Mouse (Mus musculus): Measurements from ENCODE around the gene Opcml.

Opcml gene

DNA sequence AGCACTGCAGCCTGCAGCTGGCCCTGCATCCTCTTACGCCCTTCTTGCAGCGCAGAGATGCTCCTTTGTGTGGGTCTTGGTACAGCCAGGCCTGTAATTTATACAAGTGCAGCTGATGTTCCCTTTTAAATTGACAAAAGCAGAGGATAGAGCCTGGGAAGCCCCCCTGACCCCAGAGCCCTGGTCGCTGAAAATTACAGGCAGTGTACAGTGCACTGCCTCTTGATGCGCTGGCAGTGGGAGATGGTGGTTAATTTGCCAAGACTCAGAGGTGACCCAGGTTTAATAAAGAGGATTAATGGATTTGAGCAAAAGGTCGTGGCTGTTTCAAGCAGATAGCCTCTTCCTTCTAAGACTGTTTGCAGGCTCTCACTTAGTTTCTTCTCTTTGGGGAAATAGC is 39.9 kb downstream of the Opcml start:
- DNase-seq (ENCODE audit: low spot score in 2 of 2), result no peak

DNA sequence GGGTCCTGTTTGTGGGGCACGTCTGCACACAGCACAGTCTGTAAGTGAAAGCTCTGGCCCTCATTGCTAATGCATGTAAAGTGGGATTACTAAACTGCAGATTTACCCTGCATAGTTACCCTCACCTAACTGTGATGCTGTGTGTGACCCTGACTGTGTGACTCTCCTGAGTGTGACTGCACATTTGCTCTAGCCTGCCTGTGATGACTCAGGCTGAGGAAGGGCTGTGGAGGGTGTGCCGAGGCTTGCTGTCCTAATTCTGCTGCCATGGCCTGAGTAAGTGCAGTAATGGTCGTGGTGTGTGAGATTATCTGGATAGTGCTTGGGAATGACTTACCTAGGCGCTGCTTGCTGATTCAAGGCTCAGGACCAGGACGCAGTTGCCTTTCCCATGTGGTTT is 52.2 kb downstream of the Opcml start:
- no peak for DNase-seq (ENCODE audit: low spot score in 2 of 2)

DNA sequence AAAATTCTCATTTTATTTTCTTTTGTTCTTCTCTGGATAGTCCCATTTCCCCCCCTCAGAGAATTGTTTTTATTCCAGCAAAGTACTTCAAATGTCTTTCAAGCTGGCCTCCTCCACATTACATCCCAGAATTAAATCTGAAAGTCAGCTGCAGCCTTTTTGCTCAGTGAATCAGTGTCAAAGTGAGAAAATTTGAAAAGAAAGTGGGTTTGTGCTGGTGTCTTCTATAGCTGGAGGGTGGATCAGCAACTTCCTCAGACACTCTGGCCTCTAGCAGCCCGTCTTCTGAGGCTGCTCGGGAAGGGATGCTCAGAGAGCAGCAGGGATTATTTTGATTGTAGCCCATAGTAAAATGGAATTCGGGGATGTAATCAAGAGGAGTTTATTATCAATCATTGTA is 81.0 kb downstream of the Opcml start:
- DNase-seq (ENCODE audit: low spot score in 2 of 2), result no peak

DNA sequence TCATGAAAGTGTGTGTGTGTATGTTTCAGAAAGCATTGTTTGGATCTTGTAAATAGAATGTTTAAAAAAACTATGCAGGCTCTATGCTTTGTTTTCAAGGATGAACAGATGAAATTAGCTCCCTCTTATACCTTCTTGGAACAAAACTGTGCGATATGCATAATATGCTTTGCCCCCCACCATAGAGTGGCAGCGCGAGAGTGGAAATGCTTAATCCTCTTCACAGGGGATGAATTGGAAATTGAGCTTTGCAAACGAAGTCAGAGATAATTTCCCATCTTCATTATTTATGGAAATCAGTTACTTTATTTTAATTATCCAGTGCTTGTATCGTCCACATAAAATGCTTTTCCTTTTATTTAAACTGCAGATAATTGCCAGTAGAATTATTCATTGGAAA is 99.1 kb downstream of the Opcml start:
- DNase-seq (ENCODE audit: low spot score in 2 of 2), result no peak

DNA sequence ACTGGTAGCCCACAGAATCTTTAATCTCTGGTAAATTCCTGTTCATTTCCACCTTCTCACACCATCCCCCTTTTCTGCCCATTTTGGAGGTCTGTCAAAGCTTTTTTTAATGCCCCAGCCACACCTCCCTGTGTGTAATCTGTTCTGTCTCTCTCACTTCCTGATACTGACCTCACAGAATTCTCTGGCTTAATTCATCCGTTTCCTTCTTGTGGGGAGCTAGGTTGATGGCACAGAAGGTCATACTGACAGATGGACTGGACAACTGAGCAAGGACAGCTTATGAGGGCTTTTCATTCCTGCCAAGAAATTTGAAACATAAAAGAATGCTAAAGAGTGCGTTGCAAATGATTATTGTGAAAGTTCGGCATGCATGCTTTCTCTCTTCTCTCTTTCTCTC is 126.7 kb downstream of the Opcml start:
- no peak for DNase-seq (ENCODE audit: low spot score in 2 of 2)

DNA sequence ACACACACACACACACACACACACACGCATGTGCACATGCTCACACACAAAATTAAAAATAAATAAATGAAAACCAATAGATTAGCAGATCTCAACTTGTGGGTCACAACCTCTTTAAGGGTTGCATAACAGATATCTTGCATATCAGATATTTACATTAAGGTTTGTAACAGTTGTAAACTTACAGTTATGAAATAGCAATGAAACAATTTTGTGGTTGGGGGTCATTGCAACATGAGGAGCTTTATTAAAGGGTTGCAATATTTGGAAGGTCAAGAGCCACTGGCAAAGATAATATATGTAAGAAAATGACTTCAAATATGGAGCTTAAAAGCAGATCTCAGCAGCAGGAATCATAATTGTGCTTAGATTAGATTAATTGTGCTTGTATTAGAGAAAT is 132.9 kb downstream of the Opcml start:
- DNase-seq (ENCODE audit: low spot score in 2 of 2), result no peak

DNA sequence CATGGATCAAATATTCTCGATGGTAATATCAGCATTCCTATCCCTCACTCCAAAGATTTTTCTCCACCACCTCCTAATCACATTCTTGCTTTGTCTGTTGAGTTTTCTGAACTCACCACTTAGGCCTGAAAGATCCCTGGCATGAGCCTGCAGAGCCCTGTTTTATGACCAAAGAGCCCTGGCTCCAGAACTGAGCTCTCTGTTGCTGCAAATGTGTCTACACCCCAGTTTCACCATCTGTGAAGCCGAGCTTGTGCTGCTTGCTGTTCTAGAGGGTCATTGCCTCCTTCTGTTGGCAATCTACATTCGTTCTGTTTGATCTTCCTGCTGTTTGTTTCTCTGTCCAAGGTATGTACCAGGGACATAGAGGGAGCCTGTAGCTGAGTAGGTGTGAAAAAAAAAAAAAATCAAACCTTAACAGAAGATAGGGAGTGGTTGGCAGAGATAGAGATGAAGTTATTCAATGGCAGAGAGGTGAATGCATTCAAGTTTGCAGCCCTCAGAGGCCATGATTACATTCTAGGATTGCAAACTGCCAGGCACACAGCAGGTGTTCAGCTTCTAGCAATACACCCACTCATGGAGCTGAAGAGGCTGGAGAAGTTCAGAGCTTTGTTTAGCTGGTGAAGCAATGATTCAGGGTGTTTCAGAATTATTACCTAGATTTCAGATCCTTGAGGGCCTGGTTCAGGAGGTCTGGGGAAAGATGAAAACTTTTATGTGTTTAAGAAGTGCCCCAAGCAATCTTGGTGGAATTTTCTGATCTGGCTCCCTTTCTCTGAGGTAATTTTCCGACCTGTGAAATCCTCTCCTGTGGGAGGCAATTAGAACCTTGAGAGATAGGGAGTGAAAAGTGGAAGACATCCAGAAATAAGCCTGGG is 133.6 kb downstream of the Opcml start:
- no peak for DNase-seq (ENCODE audit: low spot score in 2 of 2)

DNA sequence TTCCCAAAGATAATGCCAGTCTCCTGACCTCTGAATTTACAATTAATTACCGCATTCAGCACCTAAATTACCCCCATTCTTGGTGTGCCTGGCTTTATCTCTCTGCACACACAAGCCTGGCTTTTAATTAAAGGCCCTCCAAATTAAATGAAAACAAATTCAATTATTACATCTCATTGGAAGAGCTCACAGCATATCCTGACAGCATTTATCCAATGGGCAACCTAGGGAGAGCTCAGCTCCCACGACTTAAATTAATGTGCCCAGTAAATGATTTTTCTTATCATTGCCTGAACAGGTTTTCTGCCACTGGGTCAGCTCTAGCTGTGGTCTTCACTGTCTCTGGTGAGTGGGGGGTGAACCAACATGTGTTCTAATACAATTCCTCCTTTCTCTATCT is 135.1 kb downstream of the Opcml start:
- no peak for DNase-seq (ENCODE audit: low spot score in 2 of 2)

DNA sequence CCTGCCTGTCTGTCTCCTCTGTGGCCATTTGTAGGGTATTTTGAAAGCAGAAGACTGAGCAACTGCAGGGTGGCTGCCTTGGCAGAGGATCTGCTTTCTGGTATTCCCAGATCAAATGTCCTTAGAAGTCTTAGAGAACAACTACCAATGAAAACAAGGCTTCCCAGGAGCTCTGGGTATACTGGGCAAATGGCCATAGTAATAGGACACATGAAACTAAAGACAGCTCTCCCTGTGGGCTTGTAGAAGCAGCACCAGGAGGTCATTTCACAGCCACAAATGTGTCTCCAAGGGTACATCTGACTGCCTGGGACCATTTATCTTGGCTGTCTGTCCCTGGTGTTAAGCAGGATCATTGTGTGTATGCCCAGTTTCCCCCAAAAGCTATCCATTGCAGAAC is 146.7 kb downstream of the Opcml start:
- DNase-seq (ENCODE audit: low spot score in 2 of 2), result no peak

DNA sequence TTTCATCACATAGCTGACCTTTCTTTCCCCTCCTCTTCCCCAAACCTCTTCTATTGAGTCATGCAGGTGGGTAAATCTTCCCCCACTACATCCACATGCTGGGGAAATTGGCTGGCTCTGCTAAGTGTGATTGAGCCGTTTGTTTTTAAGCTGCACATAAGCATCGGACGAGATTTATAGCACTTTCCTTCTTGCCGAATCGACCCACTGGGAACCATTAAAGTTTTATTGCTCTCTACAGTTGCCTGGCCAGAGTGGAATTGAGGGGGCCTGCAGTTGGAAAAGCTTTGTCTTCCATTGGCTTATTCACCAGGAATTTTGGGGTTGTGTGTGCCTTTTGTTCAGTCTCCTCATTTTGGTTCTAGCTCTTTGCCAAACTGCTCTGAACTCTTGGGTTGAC is 147.1 kb downstream of the Opcml start:
- DNase-seq (ENCODE audit: low spot score in 2 of 2), result no peak

DNA sequence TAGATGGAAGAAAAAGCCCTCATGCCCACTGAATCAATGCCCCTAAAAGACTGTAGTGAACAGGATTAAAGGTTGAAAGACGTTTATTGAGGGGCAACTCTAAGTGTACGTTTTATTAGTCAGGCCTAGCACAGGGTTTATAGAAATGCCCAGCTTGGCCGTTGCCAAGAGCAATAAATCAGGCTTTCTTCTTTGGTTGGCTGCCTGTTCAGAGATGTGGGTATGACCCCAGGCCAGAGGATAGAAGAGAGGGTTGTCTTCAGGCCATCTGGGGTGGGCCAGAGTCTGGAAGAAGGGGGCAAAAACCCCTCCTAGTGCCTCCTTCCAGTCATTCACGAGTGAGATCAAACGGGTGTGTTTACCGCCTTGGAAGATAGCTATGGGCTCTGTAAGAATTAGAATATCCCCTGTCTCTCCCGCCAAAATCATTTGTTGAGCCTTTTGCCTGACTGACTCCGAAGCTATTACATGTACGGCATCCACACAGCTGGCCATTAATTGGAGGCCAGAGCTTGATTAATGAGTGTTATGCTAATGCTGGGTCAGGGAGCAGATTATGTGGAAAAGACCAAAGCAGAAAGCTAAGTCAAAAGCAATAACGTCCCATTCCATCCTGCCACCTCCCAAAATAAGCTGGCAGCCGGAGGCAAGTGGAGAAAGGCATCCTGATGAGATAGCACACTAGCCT is 154.9 kb downstream of the Opcml start:
- DNase-seq (ENCODE audit: low spot score in 2 of 2), result no peak

DNA sequence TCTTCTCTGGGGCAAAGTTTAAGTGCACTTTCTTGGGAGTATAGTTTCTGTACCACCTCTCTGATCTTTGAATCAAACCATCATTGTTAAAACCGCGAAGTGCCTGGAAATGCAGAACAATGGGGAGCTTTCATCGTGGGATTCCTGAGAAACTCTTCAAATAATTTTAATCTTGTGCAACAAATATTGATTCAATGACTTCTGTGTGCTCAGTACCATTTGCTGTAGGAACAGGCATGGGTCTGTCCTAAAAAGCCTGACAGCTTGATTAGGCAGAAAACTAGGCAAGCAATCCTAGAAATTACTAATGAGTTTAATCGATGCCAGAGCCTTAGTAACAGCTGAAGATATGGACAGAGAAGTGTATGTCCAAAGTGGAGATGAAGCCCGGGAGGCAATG is 160.5 kb downstream of the Opcml start:
- no peak for DNase-seq (ENCODE audit: low spot score in 2 of 2)

DNA sequence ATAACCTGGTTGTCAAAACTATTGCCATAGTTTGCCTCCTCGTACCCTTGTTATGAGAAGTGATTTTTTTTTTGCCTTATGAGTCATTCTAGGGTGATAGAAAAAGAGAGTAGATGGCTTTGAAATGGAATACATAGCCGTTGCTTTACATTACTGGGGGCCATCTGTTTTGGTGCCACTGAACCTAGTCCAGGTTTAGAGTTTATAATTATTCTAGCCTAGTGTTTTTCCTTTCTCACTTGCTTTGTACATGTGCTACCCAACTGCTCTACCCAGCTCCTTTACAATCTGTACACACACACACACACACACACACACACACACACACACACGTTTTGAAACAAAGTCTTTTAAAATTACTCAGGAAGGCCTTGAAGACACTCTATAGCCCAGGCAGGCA is 171.1 kb downstream of the Opcml start:
- DNase-seq (ENCODE audit: low spot score in 2 of 2), result no peak

DNA sequence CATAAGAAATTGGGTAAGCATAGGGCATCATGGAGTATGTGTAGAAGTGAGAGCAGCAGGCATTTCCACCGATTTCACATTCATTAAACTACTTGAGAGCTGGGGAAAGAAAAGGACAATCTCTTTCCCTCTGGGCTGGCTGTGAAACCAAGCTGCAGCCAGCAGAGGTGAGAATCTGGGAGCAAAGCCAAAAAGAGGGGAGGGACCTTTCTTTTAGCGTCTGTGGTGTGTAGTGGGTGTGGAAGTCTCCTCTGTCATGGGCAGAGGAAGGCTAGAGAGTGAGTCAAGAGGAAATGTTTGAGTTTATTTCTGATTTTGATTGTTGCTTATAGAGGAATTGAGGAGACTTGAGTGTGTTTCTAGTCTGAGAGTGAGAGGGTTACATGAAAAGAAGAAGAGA is 172.8 kb downstream of the Opcml start:
- DNase-seq (ENCODE audit: low spot score in 2 of 2), result no peak

DNA sequence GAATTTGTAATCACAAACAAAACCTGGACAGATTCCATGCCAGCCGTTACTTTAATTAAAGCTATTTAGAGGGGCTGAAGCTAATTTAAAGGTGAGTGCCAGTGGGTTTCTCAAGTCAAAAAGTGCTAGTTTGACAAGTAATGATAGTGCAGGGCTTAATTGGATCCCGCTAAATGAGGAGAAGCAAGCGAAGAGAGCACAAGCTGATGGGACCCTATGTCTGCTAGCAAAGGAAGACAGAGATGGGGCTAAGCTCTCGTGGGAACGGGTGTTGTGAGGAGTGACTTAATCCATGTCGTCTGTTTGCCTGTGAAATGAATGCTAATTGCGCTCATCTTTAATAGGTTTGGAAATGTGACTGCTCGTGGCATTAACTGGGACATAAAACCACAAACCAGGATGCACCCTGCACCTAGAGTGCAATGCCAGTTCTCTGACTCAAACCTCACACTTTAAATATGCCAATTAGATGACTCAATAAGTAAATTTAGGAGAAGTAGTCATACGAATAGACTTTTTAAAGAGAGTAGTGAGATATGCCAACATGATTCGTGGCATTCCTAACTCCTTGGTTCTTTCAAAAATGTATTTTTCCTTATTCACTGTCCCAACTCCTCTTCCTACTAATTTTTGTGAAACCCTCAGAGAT is 174.5 kb downstream of the Opcml start:
- DNase-seq (ENCODE audit: low spot score in 2 of 2), result no peak

DNA sequence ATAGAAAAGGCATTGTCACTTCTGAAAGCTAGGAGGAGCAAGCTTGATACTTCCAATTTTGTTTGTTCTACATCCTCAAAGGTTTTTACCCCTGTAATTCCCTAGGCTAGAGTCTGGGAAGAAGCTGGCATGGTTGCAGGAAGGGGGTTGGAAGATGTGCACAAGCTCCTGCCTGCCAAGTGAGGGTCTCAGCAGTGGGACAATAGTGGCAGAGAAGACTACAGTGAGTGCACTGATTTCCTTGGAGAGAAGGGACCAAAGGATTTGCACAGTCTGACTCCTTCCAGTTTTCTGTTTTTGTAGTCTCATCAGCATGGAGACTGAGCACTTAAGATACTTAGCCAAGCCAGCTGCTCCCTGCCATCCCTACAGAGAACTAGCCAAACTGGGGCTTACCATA is 177.7 kb downstream of the Opcml start:
- DNase-seq (ENCODE audit: low spot score in 2 of 2), result no peak

DNA sequence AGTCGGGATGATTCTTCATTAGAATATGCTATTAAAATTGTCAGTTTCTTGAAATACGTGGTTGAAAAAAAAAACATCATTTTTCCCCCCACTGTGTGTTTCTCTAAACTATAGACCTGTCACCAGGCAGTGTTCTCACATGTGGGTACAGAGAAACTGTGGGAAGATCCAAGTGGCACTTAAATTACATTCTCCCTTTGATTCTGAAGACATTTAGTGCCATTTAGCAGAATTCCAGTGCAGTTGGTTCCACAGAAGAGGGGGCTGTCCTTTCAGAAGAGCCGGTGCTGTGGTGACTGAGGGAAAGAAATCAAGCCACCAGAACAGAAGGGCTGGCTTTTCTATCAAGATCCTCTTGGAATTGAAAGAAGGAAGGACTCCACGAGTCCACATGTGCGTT is 181.7 kb downstream of the Opcml start:
- DNase-seq (ENCODE audit: low spot score in 2 of 2), result no peak

DNA sequence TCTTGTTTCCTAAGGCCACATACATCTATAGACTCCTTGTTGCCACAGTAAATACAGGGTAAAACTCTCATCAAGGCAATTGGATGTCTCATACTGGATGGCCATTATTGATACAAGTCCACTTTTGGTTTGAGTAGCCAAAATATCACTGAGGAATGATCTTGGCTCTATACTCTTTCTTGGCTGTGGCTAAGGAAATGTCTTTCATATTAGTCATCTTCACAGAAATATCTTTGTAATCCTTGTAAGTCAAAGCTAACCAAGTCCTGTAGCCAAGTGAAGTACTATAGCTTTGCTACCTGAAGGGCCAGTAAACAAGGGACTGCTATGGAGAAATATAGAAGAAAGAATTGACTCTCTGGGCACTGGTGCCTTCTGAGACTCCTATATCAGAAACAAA is 192.0 kb downstream of the Opcml start:
- DNase-seq (ENCODE audit: low spot score in 2 of 2), result no peak

DNA sequence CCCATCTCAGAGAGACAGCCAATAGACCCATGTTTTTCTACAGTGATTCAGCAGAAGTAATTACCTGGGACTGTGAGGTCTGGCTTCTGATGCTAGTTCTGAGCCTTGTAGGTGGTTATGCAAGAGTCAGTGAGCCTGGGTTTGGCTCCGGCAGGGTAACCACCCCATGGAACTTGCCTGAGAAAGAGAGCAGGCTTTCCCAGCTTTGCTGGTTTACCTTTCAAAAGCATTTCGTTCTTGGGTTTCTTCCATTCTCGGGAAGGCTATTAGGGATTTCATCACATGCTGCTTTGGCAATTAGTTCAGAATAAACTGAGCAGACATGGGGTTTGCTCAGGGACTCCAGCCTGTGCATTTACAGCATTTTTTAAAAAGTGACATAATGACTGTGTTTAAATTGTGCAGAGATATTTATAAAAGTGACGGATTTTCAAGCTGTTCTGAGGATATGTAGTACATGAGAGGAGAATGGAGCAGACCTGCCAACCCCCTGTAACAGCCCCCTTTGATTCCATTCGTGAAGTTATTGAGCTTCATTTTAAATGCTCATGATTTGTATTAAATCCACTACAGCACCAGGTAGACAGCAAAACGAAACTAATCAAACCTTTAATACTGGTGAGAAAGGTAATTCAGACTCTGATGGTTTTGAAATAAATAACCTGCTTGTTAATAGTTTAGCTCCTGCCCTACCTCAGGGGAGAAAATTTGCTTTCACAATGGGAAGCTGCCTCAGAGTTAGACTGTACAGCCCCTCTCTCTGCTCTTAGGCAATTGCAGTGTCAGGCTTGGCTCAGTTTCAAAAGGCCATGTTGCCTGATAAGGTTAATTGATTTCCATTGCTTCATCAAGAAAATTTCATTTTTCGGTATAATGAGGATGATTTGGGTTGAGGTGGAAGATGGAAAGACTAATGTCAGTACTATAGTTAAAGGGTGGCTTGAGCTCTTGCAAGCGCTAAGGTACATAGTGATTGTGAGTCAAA is 196.3 kb downstream of the Opcml start:
- no peak for DNase-seq (ENCODE audit: low spot score in 2 of 2)

DNA sequence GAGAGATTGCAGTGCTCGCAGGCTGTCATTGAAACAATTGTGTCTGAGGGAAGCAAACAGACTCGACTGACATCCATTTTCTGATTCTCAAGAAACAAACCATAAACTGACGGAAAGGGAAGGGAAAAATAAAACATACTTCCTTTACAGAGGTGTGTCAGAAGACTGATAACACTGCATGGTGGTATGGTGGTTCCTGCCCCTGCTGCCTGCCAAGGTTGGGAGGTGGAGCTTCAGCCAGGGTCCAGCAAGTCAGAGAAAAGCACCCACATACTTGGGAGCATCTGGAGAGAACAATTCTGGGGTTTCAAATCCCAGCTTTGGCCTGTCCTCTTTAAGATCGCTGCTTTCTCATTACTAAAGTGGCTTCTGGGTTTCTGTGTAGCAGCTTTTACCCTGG is 201.0 kb downstream of the Opcml start:
- DNase-seq (ENCODE audit: low spot score in 2 of 2), result no peak

DNA sequence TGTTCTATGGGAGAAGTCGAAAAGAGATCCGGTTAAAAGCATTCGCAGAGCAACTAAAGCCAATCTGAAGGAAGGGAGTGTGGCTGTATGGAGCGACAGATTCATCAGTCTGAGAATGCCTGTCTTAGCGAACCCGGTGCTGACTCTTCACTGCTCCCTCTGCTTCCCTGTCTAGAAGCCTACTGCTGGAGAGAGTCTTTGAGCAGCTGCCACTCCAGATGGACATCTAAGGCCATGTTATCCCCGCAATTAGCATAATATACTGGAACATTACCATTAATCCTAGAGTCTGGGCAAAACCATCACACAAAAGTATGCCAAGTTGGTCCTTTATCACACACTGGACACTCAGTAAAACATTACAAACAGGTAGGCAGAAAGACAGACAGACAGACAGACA is 206.0 kb downstream of the Opcml start:
- DNase-seq (ENCODE audit: low spot score in 2 of 2), result no peak

DNA sequence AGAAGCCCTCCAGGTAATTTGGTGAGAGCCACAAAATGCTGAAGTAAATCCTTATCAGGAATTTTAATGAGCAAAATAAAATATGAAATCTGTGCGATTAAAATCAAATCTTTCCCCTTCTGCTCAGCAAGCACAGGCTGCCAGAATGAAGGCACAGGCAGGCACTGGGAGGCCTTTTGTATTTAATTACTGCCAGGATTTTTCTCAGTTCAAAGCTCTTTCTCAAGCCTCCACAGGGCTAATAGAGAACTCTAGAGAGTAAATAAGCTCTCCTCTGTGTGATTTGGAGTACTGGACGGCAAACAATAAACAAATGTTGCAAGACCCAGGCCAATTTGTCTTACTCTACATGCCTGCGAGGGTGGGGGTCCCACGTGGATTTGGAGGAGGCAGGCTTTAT is 208.2 kb downstream of the Opcml start:
- no peak for DNase-seq (ENCODE audit: low spot score in 2 of 2)
